Mouse (Mus musculus): ENCODE data around the gene Ccdc69. TPM values are rescaled to one million over a fixed set of nuclear protein-coding genes. Genes with fewer than 3 reads are reported as not detected.
"Not testable (repeated sequence)": the region's sequence is repeated elsewhere in the genome, so short reads cannot be mapped to it uniquely, and the experiment has no call there.

The Ccdc69 gene
- polyA plus RNA-seq, 1 experiment from 2014 or later: 1.8 TPM

DNA sequence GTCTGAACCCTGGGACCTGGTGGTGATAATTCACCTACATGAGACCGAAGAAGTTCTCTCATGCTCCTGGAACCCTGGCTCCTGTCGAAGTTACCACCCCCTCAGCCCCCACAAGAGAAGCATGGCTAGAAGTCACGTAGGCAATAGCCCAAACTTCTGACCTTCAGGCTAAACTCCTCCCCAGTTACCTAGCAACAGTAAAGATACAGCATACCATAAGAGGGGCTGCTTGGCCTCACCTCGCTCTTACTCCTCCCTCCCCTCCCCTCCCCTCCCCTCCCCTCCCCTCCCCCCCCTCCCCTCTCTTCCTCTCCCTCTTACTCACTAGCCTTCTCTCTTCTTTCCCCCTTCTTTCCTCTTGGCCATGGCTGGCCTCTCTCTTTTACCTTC is 35.9 kb upstream of the Ccdc69 start:
- H3K36me3 ChIP-seq (ENCODE audit: control insufficient read depth, insufficient read depth, low read length); H3K27me3 ChIP-seq (ENCODE audit: control insufficient read depth, insufficient read depth, low read length); H3K4me3 ChIP-seq (ENCODE audit: low read depth, low read length); H3K4me2 ChIP-seq (replicated peaks; ENCODE audit: low read depth, low read length); H3K9ac ChIP-seq (replicated peaks; ENCODE audit: low read depth, low read length); H3K27ac ChIP-seq (ENCODE audit: low read length); H3K4me1 ChIP-seq (ENCODE audit: control insufficient read depth, insufficient read depth, low read length); ATAC-seq (ENCODE audit: insufficient number of reproducible peaks, insufficient read depth, low FRiP score, low read depth); H3K9me3 ChIP-seq (ENCODE audit: control insufficient read depth, low read depth, low read length): not testable (repeated sequence)
- WGBS: 20% methylated on average over 4 of the region's 4 CpGs

DNA sequence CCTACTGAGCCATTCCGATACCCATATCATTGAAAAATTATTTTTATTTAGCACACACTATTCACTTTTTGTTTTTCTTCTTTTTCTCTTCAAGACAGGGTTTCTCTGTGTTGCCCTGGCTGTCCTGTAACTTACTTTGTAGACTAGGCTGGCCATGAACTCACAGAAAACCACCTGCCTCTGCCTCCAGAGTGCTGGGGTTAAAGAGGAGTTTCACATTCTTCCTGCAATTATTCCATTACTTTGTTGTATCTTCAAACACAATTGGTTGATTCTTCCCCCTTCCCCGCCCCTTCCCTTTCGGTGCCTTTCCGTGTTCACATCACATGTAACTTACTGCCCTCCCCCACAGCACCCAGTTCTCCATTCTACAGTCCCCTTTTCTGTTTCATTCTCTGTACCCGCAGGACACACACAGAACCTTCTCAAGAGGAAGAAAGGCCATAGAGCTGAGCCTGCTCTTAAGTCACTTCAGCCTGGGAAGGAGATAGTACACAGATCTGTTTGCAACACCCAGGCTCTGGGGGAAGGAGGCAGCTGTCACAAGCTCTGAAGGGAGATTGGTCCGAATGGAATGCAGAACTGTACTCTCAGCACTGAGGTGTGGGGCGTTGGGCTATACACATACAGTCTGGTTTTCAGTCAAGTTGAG is 35.4 kb upstream of the Ccdc69 start:
- no peak overlapping the region for H3K9ac ChIP-seq (replicated peaks; ENCODE audit: low read depth, low read length)
- H3K27me3 ChIP-seq (ENCODE audit: control insufficient read depth, insufficient read depth, low read length): no peaks in the 10 kb centered on the region
- H3K27ac ChIP-seq (ENCODE audit: low read length): no peak overlapping the region
- 0 out of 2 replicates have a peak, but pooled peaks cover 7% of the 10 kb centered on the region for H3K4me1 ChIP-seq (ENCODE audit: control insufficient read depth, insufficient read depth, low read length)
- no peak overlapping the region for H3K4me3 ChIP-seq (ENCODE audit: low read depth, low read length)
- H3K36me3 ChIP-seq (ENCODE audit: control insufficient read depth, insufficient read depth, low read length): no peaks in the 10 kb centered on the region
- WGBS: 51% methylated on average over 7 of the region's 7 CpGs
- H3K9me3 ChIP-seq (ENCODE audit: control insufficient read depth, low read depth, low read length): no peaks in the 10 kb centered on the region
- no peak for ATAC-seq (ENCODE audit: insufficient number of reproducible peaks, insufficient read depth, low FRiP score, low read depth)
- no peak overlapping the region for H3K4me2 ChIP-seq (replicated peaks; ENCODE audit: low read depth, low read length)

DNA sequence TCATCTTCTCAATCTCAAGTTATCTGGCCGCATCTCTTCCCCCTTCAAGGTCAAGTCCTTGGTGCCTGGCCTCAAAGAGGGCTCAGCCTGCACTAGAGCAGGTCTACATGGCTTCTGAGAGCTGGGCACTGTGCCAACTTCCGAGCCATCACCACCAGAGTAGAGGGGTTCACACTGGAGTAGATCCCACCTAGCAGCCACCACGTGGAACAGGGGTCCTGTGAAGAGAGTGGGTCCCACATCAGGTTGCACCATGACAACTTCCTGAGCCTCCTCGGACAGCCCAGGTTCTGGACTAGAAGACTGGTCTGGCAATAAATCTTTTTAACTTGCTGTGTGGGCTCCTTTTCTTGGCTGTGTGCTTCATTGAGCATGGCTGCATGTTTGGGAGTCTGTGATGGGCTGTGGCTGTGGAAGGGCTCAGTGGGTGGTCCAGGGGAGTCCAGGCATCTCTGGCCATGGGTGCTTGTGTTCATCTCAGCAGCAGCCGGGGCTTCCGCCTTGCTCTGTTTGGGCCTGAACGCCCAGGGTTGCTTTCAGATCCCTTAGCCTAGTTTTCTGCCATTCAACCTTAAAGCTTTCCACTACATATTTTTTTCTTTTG is 32.7 kb upstream of the Ccdc69 start:
- Histone ChIP-seq H3K27ac (ENCODE audit: low read length) (no peak overlapping the region), H3K4me3 (ENCODE audit: low read depth, low read length) (no peak overlapping the region)
- 47% methylated on average over 7 of the region's 7 CpGs for WGBS

DNA sequence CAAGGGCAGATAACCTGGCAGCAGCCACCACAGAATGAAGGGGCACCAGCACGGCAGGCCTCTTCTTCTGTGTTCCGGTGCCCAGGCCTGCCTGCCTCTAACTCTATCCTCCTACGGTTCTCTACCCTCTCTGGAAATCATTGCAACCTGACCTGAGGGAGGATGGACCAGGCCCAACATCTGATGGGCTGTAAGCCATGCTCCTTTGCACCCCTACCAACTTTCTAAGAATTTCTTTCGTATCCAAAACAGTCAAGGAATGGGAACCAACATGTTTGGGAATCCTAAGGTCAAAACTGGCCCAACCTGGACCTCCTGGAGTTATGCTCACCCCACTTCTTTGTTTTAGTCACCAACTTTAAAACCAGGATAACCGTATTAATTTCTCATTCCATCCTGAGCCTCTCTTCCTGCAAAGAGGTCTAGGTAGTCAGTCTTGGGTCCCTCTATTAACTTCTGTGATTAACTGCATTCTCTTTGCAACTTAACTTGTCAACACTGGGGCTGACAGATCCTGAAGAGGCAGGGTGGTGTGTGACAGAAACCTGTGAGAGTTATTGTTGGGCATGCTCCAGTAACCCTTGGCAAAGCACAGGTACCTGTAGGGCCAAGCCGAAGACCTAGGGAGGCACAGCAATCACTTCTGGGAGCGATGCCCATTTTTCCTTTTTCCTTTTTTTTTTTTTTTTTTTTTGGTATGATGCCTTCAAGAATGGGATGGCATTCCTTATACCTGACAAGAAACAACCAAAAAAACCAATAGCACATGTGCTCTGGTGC is 31.8 kb upstream of the Ccdc69 start:
- Histone ChIP-seq H3K36me3 (ENCODE audit: control insufficient read depth, insufficient read depth, low read length) (no peaks in the 10 kb centered on the region), H3K4me3 (ENCODE audit: low read depth, low read length) (no peak overlapping the region), H3K27me3 (ENCODE audit: control insufficient read depth, insufficient read depth, low read length) (no peaks in the 10 kb centered on the region), H3K9me3 (ENCODE audit: control insufficient read depth, low read depth, low read length) (no peaks in the 10 kb centered on the region), H3K4me1 (ENCODE audit: control insufficient read depth, insufficient read depth, low read length) (0 out of 2 replicates have a peak, but pooled peaks cover 7% of the 10 kb centered on the region), H3K4me2 (replicated peaks; ENCODE audit: low read depth, low read length) (no peak overlapping the region), H3K9ac (replicated peaks; ENCODE audit: low read depth, low read length) (no peak overlapping the region), H3K27ac (ENCODE audit: low read length) (no peak overlapping the region)
- ATAC-seq (ENCODE audit: insufficient number of reproducible peaks, insufficient read depth, low FRiP score, low read depth): no peak
- 88% methylated on average over 7 of the region's 7 CpGs for WGBS

More for the DNA sequence above, 32.7 kb upstream of the Ccdc69 start:
- peak; percentile 42; the same call in 1 of the 2 replicates for ATAC-seq (ENCODE audit: insufficient number of reproducible peaks, insufficient read depth, low FRiP score, low read depth)
- no peak overlapping the region for H3K9ac ChIP-seq (replicated peaks; ENCODE audit: low read depth, low read length)
- no peaks in the 10 kb centered on the region for H3K27me3 ChIP-seq (ENCODE audit: control insufficient read depth, insufficient read depth, low read length)
- 0 out of 2 replicates have a peak, but pooled peaks cover 7% of the 10 kb centered on the region for H3K4me1 ChIP-seq (ENCODE audit: control insufficient read depth, insufficient read depth, low read length)
- no peak overlapping the region for H3K4me2 ChIP-seq (replicated peaks; ENCODE audit: low read depth, low read length)
- no peaks in the 10 kb centered on the region for H3K9me3 ChIP-seq (ENCODE audit: control insufficient read depth, low read depth, low read length)
- no peaks in the 10 kb centered on the region for H3K36me3 ChIP-seq (ENCODE audit: control insufficient read depth, insufficient read depth, low read length)

DNA sequence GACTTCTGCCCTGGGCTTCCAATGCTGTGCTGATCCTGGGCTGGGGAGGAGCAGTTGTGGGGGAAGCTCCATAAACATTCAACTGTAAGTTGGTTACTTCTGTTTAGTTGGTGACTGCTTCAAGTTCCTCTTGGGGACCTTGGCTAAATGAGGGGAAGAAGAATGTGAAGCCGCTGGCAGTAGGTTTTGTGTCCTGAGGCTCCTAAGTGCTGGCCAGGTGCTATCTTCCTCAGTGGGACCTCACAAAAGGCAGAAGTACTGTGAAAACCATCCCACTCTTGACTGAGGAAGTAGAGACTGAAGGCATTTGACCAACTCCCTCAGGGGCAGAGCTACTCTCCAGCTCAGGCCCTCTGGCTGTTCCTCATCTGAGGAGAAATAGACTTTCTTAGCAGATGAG is 28.7 kb upstream of the Ccdc69 start:
- 100% methylated on average over 1 of the region's 1 CpGs for WGBS
- H3K4me1 ChIP-seq (ENCODE audit: control insufficient read depth, insufficient read depth, low read length): 0 out of 2 replicates have a peak, but pooled peaks cover 7% of the 10 kb centered on the region
- H3K36me3 ChIP-seq (ENCODE audit: control insufficient read depth, insufficient read depth, low read length): no peaks in the 10 kb centered on the region
- H3K9me3 ChIP-seq (ENCODE audit: control insufficient read depth, low read depth, low read length): no peaks in the 10 kb centered on the region
- no peak overlapping the region for H3K4me2 ChIP-seq (replicated peaks; ENCODE audit: low read depth, low read length)
- no peak for ATAC-seq (ENCODE audit: insufficient number of reproducible peaks, insufficient read depth, low FRiP score, low read depth)
- H3K27me3 ChIP-seq (ENCODE audit: control insufficient read depth, insufficient read depth, low read length): no peaks in the 10 kb centered on the region
- H3K9ac ChIP-seq (replicated peaks; ENCODE audit: low read depth, low read length): no peak overlapping the region
- no peak overlapping the region for H3K27ac ChIP-seq (ENCODE audit: low read length)
- H3K4me3 ChIP-seq (ENCODE audit: low read depth, low read length): no peak overlapping the region

DNA sequence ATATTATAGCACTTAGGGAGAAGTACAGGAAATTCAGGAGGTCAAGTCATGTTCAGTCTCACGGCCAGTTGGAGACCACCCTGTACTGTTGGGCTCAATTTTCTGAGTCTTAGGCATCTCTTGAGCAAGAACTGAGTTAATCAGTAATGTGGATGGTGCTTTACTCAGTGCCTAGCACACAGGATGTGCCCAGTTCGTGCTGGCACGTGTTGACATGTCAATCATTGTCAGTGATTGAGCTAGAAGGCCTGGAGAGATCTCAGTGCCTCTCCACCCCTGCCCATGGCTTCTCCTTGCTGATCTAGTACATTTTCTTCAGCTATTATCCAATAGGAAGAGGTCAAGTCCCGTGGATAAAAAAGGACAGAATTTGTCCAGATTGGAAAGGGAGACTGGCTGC is 27.5 kb upstream of the Ccdc69 start:
- no peaks in the 10 kb centered on the region for H3K9me3 ChIP-seq (ENCODE audit: control insufficient read depth, low read depth, low read length)
- 78% methylated on average over 4 of the region's 4 CpGs for WGBS
- no peak overlapping the region for H3K27ac ChIP-seq (ENCODE audit: low read length)
- no peaks in the 10 kb centered on the region for H3K36me3 ChIP-seq (ENCODE audit: control insufficient read depth, insufficient read depth, low read length)
- no peaks in the 10 kb centered on the region for H3K27me3 ChIP-seq (ENCODE audit: control insufficient read depth, insufficient read depth, low read length)
- H3K4me2 ChIP-seq (replicated peaks; ENCODE audit: low read depth, low read length): no peak overlapping the region
- H3K4me1 ChIP-seq (ENCODE audit: control insufficient read depth, insufficient read depth, low read length): no peaks in the 10 kb centered on the region
- no peak overlapping the region for H3K4me3 ChIP-seq (ENCODE audit: low read depth, low read length)
- no peak for ATAC-seq (ENCODE audit: insufficient number of reproducible peaks, insufficient read depth, low FRiP score, low read depth)
- H3K9ac ChIP-seq (replicated peaks; ENCODE audit: low read depth, low read length): no peak overlapping the region

DNA sequence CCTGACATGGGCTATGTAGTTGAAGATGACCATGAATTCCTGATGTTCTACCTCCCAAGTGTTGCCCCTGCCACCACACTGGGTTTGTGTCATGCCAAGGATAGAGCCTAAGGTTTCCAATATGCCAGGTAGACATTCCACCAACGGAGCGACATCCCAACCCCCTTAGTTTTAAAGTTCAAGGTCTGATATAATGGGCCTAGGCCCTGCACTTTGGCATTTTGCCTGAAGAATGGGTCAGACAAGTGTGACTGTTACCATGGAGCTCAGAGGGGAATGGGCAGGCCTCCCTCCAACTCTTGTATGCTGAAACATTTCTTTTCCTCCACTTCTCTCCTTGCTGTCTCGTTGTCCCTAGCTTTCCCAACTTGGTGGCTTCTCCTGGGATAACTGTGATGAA is 25.3 kb upstream of the Ccdc69 start:
- Histone ChIP-seq H3K27ac (ENCODE audit: low read length) (no peak overlapping the region), H3K9me3 (ENCODE audit: control insufficient read depth, low read depth, low read length) (no peaks in the 10 kb centered on the region), H3K4me1 (ENCODE audit: control insufficient read depth, insufficient read depth, low read length) (peaks cover 4% of the 10 kb centered on the region; the same call in 1 of the 2 replicates), H3K27me3 (ENCODE audit: control insufficient read depth, insufficient read depth, low read length) (no peaks in the 10 kb centered on the region), H3K4me2 (replicated peaks; ENCODE audit: low read depth, low read length) (no peak overlapping the region), H3K36me3 (ENCODE audit: control insufficient read depth, insufficient read depth, low read length) (no peaks in the 10 kb centered on the region), H3K9ac (replicated peaks; ENCODE audit: low read depth, low read length) (no peak overlapping the region), H3K4me3 (ENCODE audit: low read depth, low read length) (no peak overlapping the region)
- WGBS: 86% methylated on average over 3 of the region's 3 CpGs
- ATAC-seq (ENCODE audit: insufficient number of reproducible peaks, insufficient read depth, low FRiP score, low read depth): no peak

DNA sequence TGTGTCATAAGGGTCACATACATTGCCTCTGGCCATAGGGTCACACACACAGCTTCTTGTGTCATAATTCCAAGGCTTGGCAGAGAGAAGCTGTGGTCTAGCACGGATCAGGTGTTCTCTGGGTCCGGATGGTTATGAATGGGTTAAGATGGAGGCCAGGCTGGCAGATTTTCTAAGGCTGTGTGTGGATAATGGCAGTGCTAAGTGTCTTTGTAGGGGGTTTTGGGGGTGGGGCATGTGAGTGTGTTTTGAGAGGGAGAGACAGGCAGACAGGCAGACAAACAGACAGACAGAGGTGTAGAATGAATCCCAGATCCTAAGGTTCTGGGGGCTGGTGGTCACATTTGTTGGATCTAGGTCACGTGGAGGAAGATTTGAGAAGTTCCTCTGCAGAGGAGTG is 24.1 kb upstream of the Ccdc69 start:
- WGBS: 80% methylated on average over 3 of the region's 3 CpGs

More for the DNA sequence above, 24.1 kb upstream of the Ccdc69 start:
- Histone ChIP-seq H3K27ac (ENCODE audit: low read length) (no peak overlapping the region), H3K9ac (replicated peaks; ENCODE audit: low read depth, low read length) (no peak overlapping the region), H3K4me3 (ENCODE audit: low read depth, low read length) (no peak overlapping the region), H3K4me1 (ENCODE audit: control insufficient read depth, insufficient read depth, low read length) (peaks cover 4% of the 10 kb centered on the region; the same call in 1 of the 2 replicates), H3K9me3 (ENCODE audit: control insufficient read depth, low read depth, low read length) (no peaks in the 10 kb centered on the region), H3K36me3 (ENCODE audit: control insufficient read depth, insufficient read depth, low read length) (no peaks in the 10 kb centered on the region), H3K4me2 (replicated peaks; ENCODE audit: low read depth, low read length) (no peak overlapping the region), H3K27me3 (ENCODE audit: control insufficient read depth, insufficient read depth, low read length) (no peaks in the 10 kb centered on the region)
- no peak for ATAC-seq (ENCODE audit: insufficient number of reproducible peaks, insufficient read depth, low FRiP score, low read depth)

Data from stomach, embryonic 14.5 days (tissue).